ENCODE assay signal across 8 mouse cellular contexts in the genomic region with DNA sequence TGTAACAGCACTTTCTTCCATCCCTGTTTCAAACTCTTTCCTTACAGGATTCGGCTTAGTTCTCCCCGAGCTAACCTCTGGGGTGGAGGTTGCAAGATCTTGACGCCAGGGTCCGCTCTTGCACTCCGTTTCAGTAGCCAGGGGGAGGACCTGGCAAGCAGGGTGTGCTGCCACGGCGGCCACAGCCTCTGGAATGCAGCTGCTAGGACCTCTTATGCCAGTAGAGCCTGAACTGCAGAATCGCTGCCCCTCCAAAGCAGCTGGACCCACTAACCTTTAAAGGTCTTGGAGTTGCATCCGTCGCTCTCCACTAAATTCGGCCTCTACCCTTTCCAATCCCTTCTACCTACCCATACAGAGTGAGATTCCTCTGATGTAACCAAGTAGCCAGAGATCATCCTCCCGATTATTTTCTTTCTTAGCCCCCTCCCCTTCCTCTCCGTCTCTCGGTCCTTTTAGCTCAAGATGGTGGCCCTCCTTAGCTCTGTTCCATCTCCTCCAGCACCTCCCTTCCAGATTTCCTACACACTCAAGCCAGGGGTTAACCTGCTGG. TPM values are rescaled to one million over a fixed set of nuclear protein-coding genes. Genes with fewer than 3 reads are reported as not detected.
DNase-seq lines count a peak whose midpoint lies in the region; ATAC-seq and TF ChIP-seq lines count a peak whose summit lies in the region.

No protein-coding gene starts in this region.

- peak; percentile 49 for ATAC-seq in activated CD4-positive, CD25-positive, alpha-beta regulatory T cell, adult 4 months
- peak; percentile 92 for ATAC-seq in hindbrain, postnatal 0 days

- peak overlapping the region; percentile 64 for H3K4me2 ChIP-seq in hindbrain, postnatal 0 days (ENCODE audit: low read depth, low read length)

- H3K36me3 ChIP-seq in hindbrain, postnatal 0 days (ENCODE audit: insufficient read depth, low read length): no peaks in the 10 kb centered on the region

- 0 out of 2 replicates have a peak, but pooled peaks cover 3% of the 10 kb centered on the region for H3K27me3 ChIP-seq in hindbrain, postnatal 0 days (ENCODE audit: insufficient read depth, low read length)

- H3K9ac ChIP-seq in hindbrain, postnatal 0 days (replicated peaks; ENCODE audit: low read length): peak overlapping the region; percentile 52

- TF ChIP-seq CTCF in hindbrain, postnatal 0 days (IDR thresholded peaks at IDR 0.05; ENCODE audit: low read depth): peak; percentile 90

- H3K27ac ChIP-seq in hindbrain, postnatal 0 days: peak overlapping the region; percentile 79; the same call in 1 of the 2 replicates

- peak overlapping the region; percentile 64 for H3K4me3 ChIP-seq in hindbrain, postnatal 0 days (ENCODE audit: low read length)

- H3K9me3 ChIP-seq in hindbrain, postnatal 0 days (ENCODE audit: low read length): no peaks in the 10 kb centered on the region

- peak; percentile 60 to 76 for DNase-seq in cerebellum, postnatal 4 days (ENCODE audit: low spot score in 2 of 2)
- peak; percentile 54 to 76 for DNase-seq in gastrocnemius, adult 8-10 months (ENCODE audit: low spot score in 2 of 2)
- DNase-seq in hindbrain, postnatal 0 days (ENCODE audit: low spot score): peak; percentile 91
- DNase-seq in left cerebral cortex, adult 18-20 months (ENCODE audit: low spot score in 2 of 2): peak; percentile 64 to 69
- DNase-seq in lung, postnatal 36 days: peak; percentile 93
- peak; percentile 88 for DNase-seq in retina, postnatal 1 day
- DNase-seq in urinary bladder, adult 2 months (ENCODE audit: low spot score): peak; percentile 66

- under 1% methylated on average over 14 of the region's 14 CpGs for WGBS in hindbrain, postnatal 0 days

- no peaks in the 10 kb centered on the region for H3K4me1 ChIP-seq in hindbrain, postnatal 0 days (ENCODE audit: insufficient read depth, low read length)

RNA-seq across cellular contexts. Expression of a gene that starts 0.5 kb away (rescaled TPM):
- not detected for polyA plus RNA-seq in activated CD4-positive, CD25-positive, alpha-beta regulatory T cell, adult 4 months (2017; shearing (Covaris generic))
- 1 to 10 TPM in 3 of 4 experiments, under 1 TPM in 1; 0.97 to 1.7 (median 1.3) TPM for total RNA-seq in gastrocnemius, adult 8-10 months (2022)
- total RNA-seq in hindbrain, postnatal 0 days (2014; rRNA removed): 6.3 and 7.1 TPM in 2 replicates
- polyA plus RNA-seq in hindbrain, postnatal 0 days (2015; fragmentation: Nextera tagmentation; extraction: Ambion mirVana): 3.0 and 3.4 TPM in 2 replicates
- 10 to 100 TPM; 23.2 to 26.4 TPM for total RNA-seq in left cerebral cortex, adult 18-20 months (2021)
- 6.8 and 10.0 TPM in 2 replicates for polyA plus RNA-seq in urinary bladder, adult 2 months (2012; rRNA removed)

RNA-seq across cellular contexts. Expression of a gene that starts 11.0 kb away (rescaled TPM):
- polyA plus RNA-seq in activated CD4-positive, CD25-positive, alpha-beta regulatory T cell, adult 4 months (2017; shearing (Covaris generic)): 10 to 100 TPM; 31.4 to 40.6 TPM
- 10 to 100 TPM; 29.7 to 31.8 (median 30.3) TPM for total RNA-seq in gastrocnemius, adult 8-10 months (2022)
- 66.2 and 69.8 TPM in 2 replicates for total RNA-seq in hindbrain, postnatal 0 days (2014; rRNA removed)
- 26.3 and 27.5 TPM in 2 replicates for polyA plus RNA-seq in hindbrain, postnatal 0 days (2015; fragmentation: Nextera tagmentation; extraction: Ambion mirVana)
- total RNA-seq in left cerebral cortex, adult 18-20 months (2021): 10 to 100 TPM; 54.6 to 57.0 TPM
- polyA plus RNA-seq in urinary bladder, adult 2 months (2012; rRNA removed): 40.3 and 45.9 TPM in 2 replicates

Comparison
In these comparisons a context has a peak if more than half of its experiments do, and no peak if none do; other contexts are left out.
1. Peak in every context shown above with its lines: DNase-seq, ATAC-seq, H3K4me3 ChIP-seq and H3K27ac ChIP-seq.